Mouse (Mus musculus) megakaryocyte, embryonic 14.5 days (primary cell): ENCODE data around the gene Prl8a6. TPM values are rescaled to one million over a fixed set of nuclear protein-coding genes. Genes with fewer than 3 reads are reported as not detected.

Experiments
- H3K27me3 ChIP-seq: replicated peaks from 2 replicates; pipeline ENCODE3; 2012; ENCODE audit warnings: inconsistent platforms
- H3K36me3 ChIP-seq: replicated peaks from 2 replicates; pipeline ENCODE3; 2012; ENCODE audit warnings: low read length, inconsistent platforms, mixed read lengths
- H3K4me1 ChIP-seq: 2 replicates; pipeline ENCODE4 v1.6.1; 2012; ENCODE audit warnings: inconsistent platforms
- H3K4me3 ChIP-seq: replicated peaks from 2 replicates; pipeline ENCODE3; 2012; ENCODE audit warnings: moderate library complexity, mild to moderate bottlenecking, inconsistent platforms
- H3K9me3 ChIP-seq: 2 replicates; pipeline ENCODE4 v1.6.1; 2012; ENCODE audit warnings: inconsistent platforms
- FLI1 ChIP-seq: IDR thresholded peaks from 2 replicates; pipeline ENCODE4 v1.6.1; 2012; ENCODE audit warnings: low read length, inconsistent platforms, mixed read lengths
- GATA1 ChIP-seq: IDR thresholded peaks from 3 replicates; pipeline ENCODE4 v1.6.1; 2012; ENCODE audit warnings: mixed read lengths, low read length, inconsistent platforms, borderline replicate concordance
- polyA plus RNA-seq: library from polyadenylated mRNA; stranded (reverse); fragments of >175 nt; gene quantifications from 2 replicates; pipeline ENCODE4 v1.2.3, GENCODE M21; 2012; ENCODE audit warnings: low replicate concordance; ENCODE audit not compliant: insufficient read depth

The Prl8a6 gene
- polyA plus RNA-seq: not detected in 2 replicates

- Histone ChIP-seq H3K27me3 (no peaks in the 10 kb centered on the region), H3K9me3 (no peaks in the 10 kb centered on the region), H3K4me1 (no peaks in the 10 kb centered on the region), H3K36me3 (no peaks in the 10 kb centered on the region), H3K4me3 (no peak within 1 kb of the TSS)
- TF ChIP-seq FLI1 (no peak), GATA1 (no peak)
These were observed at the start of gene Prl8a6 for GRCm38 (mm10) chr13:27438588-27438987. Gene Prl8a6, minus strand, starts transcription at chr13:27438688.

DNA sequence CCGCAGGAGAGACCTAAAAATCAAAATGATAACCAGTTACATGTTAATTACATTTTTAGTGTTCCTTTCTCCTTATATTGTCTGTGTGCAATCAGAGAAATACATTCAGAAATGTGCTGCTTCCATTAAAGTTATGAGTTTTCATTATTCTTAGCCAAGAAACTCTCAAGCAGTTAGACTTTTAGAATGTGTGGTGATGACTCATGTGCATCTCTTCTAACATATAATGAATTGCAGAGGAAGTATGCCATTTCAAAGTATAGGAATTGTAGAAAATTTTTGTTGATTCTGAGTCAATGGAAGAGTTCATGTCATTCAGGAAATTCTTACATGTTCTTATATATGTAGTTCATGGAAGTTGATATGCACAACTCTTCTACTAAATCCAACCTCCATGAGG lies 5.3 kb downstream of the Prl8a6 start:
- Histone ChIP-seq H3K27me3 (no peaks in the 10 kb centered on the region), H3K36me3 (no peaks in the 10 kb centered on the region), H3K4me3 (no peak overlapping the region), H3K4me1 (no peaks in the 10 kb centered on the region), H3K9me3 (no peaks in the 10 kb centered on the region)
- TF ChIP-seq GATA1 (no peak), FLI1 (no peak)

GRCm38 (mm10) chr13:27413640-27414039 lies 24.8 kb downstream of the Prl8a6 start:
- no peak overlapping the region for H3K4me3 ChIP-seq
- no peaks in the 10 kb centered on the region for H3K4me1 ChIP-seq
- no peak for TF ChIP-seq FLI1
- TF ChIP-seq GATA1: no peak
- no peaks in the 10 kb centered on the region for H3K9me3 ChIP-seq
- H3K27me3 ChIP-seq: no peaks in the 10 kb centered on the region
- H3K36me3 ChIP-seq: no peaks in the 10 kb centered on the region

DNA sequence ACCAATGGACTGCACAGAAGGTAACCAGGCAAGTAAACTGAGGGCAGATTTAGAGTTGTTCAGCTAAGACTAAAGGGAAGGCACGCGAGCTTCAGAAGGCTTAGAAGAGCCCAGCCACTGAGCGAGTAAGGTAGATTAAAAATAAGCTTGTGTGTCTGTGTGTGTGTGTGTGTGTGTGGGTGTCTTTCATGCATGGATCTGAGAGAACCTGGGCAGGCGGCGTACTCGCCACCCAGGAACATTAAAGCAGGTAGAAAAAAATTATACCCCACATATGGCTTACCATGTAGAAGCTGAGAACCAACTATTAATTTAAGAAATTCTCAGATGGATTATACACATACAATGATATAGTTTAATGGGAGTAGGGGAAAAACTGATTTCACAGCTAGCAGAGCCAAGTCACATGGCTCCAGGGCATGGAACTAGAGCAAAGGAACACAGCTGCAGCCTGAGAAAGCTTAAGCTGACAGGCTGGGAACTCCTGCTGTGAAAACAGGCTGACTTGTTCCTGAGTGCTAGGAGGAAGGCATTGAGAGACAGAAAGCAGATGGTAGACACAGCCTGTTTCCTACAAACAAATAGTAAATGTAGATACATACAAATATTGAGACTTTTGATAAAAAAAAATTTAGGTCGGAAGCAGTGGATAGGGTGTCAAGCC lies 39.3 kb downstream of the Prl8a6 start:
- TF ChIP-seq FLI1 (no peak), GATA1 (no peak)
- H3K4me1 ChIP-seq: no peaks in the 10 kb centered on the region
- H3K9me3 ChIP-seq: 0 out of 2 replicates have a peak, but pooled peaks cover 3% of the 10 kb centered on the region
- no peak overlapping the region for H3K4me3 ChIP-seq
- H3K36me3 ChIP-seq: no peaks in the 10 kb centered on the region
- no peaks in the 10 kb centered on the region for H3K27me3 ChIP-seq

GRCm38 (mm10) chr13:27390746-27391145 lies 47.7 kb downstream of the Prl8a6 start, which contains the start of gene Prl2b1:
Gene Prl2b1, minus strand, starts transcription at chr13:27390846.
- no peaks in the 10 kb centered on the region for H3K36me3 ChIP-seq
- no peaks in the 10 kb centered on the region for H3K27me3 ChIP-seq
- 0 out of 2 replicates have a peak, but pooled peaks cover 3% of the 10 kb centered on the region for H3K9me3 ChIP-seq
- H3K4me3 ChIP-seq: no peak within 1 kb of the TSS
- no peaks in the 10 kb centered on the region for H3K4me1 ChIP-seq
- TF ChIP-seq GATA1 (no peak), FLI1 (no peak)

Other genes with a start within 250 kb of the Prl8a6 start
- gene Prl3c1, start 242.0 kb downstream of the Prl8a6 start, polyA plus RNA-seq: not detected in 2 replicates
- not detected in 2 replicates for gene Prl3b1, start 196.8 kb downstream of the Prl8a6 start, polyA plus RNA-seq
- gene Prl3a1, start 179.3 kb downstream of the Prl8a6 start, polyA plus RNA-seq: not detected in 2 replicates
- gene Prl6a1, start 126.1 kb downstream of the Prl8a6 start, polyA plus RNA-seq: not detected in 2 replicates
- not detected in 2 replicates for gene Prl8a2, start 93.0 kb downstream of the Prl8a6 start, polyA plus RNA-seq
- gene Prl2b1, start 47.8 kb downstream of the Prl8a6 start, polyA plus RNA-seq: not detected in 2 replicates
- gene Prl8a8, start 74.5 kb upstream of the Prl8a6 start, polyA plus RNA-seq: not detected in 2 replicates
- not detected in 2 replicates for gene Prl8a9, start 125.9 kb upstream of the Prl8a6 start, polyA plus RNA-seq
- 1.7 TPM in 1 of 2 replicates, not detected in the other for gene Prl8a1, start 143.5 kb upstream of the Prl8a6 start, polyA plus RNA-seq
- not detected in 2 replicates for gene Prl7b1, start 171.9 kb upstream of the Prl8a6 start, polyA plus RNA-seq
- gene Prl7a1, start 203.8 kb upstream of the Prl8a6 start, polyA plus RNA-seq: not detected in 2 replicates
- gene Prl7a2, start 229.3 kb upstream of the Prl8a6 start, polyA plus RNA-seq: not detected in 2 replicates